Mouse (Mus musculus) bone marrow, adult 2 months (tissue): ENCODE measurements around the gene Gtf2b. TPM values are rescaled to one million over a fixed set of nuclear protein-coding genes. Genes with fewer than 3 reads are reported as not detected.

ENCODE experiments used
- H3K27ac ChIP-seq: fragments of 200-500 bp; 2 replicates; pipeline ENCODE4 v1.5.1; 2012; ENCODE audit warnings: low read depth, mild to moderate bottlenecking, control low read depth, inconsistent platforms, low read length; ENCODE audit not compliant: control insufficient read depth, poor library complexity, insufficient read depth
- H3K4me1 ChIP-seq: fragments of 200-500 bp; 2 replicates; pipeline ENCODE4 v1.6.1; 2011; ENCODE audit warnings: low read length; ENCODE audit not compliant: control insufficient read depth, insufficient read depth
- H3K4me3 ChIP-seq: fragments of 200-500 bp; replicated peaks from 2 replicates; pipeline ENCODE3; 2011; ENCODE audit warnings: mild to moderate bottlenecking, low read depth, low read length, control low read depth; ENCODE audit not compliant: control insufficient read depth
- CTCF ChIP-seq: fragments of 200-500 bp; IDR thresholded peaks from 2 replicates; pipeline ENCODE4 v1.5.1; 2011; ENCODE audit warnings: low read length, control low read depth; ENCODE audit not compliant: control insufficient read depth, insufficient read depth
- POLR2A ChIP-seq: fragments of 200-500 bp; IDR thresholded peaks from 2 replicates; pipeline ENCODE4 v1.6.1; 2011; ENCODE audit warnings: low read depth, mild to moderate bottlenecking, control low read depth, low read length, borderline replicate concordance; ENCODE audit not compliant: control insufficient read depth
- WGBS: fragments of 180-500 bp; shearing (Covaris S2); methylation state at CpG from one replicate; pipeline ENCODE4 v1.1.7; 2018; 5-methylcytosine and 5-hydroxymethylcytosine counted together
- polyA plus RNA-seq: library from polyadenylated mRNA; stranded (reverse); fragments of >200 nt; gene quantifications from 2 replicates; pipeline ENCODE4 v1.2.4, GENCODE M21; 2011; ENCODE audit warnings: low replicate concordance; ENCODE audit not compliant: missing spikeins, insufficient read depth, insufficient read length

Gene Gtf2b
- polyA plus RNA-seq, 1 experiment = 17.4 TPM

GRCm38 (mm10) chr3:142832910-142833309 lies 68.1 kb downstream of the Gtf2b start:
- 87% methylated on average over 3 of the region's 3 CpGs for WGBS
- Histone ChIP-seq H3K4me1 (no peaks in the 10 kb centered on the region; the same call in 1 of the 2 replicates), H3K4me3 (no peak overlapping the region), H3K27ac (no peak overlapping the region)
- no peak for TF ChIP-seq POLR2A
- TF ChIP-seq CTCF = no peak

Other genes with a start within 250 kb of the Gtf2b start
- gene Gbp7, start 234.7 kb upstream of the Gtf2b start, polyA plus RNA-seq = 6.8 TPM in 2 replicates
- 7.0 and 8.3 TPM in 2 replicates for gene Gbp3, start 205.0 kb upstream of the Gtf2b start, polyA plus RNA-seq
- gene Gbp2b, start 170.2 kb upstream of the Gtf2b start, polyA plus RNA-seq = not detected in 2 replicates
- 2.6 and 5.2 TPM in 2 replicates for gene Gbp2, start 144.4 kb upstream of the Gtf2b start, polyA plus RNA-seq
- gene Kyat3, start 64.0 kb upstream of the Gtf2b start, polyA plus RNA-seq = 2.2 and 3.4 TPM in 2 replicates
- 28.6 and 35.2 TPM in 2 replicates for gene Pkn2, start 117.0 kb downstream of the Gtf2b start, polyA plus RNA-seq